ENCODE assay signal across 26 mouse cellular contexts in the genomic region with DNA sequence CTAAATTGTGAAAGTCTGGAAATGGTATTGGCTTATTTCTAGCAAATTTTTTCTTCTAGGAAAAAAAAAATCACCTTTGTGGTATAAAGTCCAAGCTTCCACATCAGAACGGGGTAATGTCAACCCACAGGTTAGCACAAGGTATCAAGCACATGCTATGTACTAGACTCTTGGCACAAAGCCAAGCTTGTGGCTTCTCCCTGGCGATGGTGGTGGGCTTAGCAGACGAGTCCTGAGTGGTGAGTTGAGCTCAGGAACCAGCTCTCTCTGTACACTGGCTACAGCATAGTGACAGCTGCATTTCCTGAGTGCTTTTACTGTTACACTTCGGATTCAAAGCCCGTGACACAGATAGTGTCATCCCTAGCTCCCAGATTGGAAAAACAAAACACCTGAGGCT. TPM values are rescaled to one million over a fixed set of nuclear protein-coding genes. Genes with fewer than 3 reads are reported as not detected.
A peak's percentile ranks its signal among the peaks of the same experiment; 100 is the strongest.
DNase-seq lines count a peak whose midpoint lies in the region; ATAC-seq lines count a peak whose summit lies in the region.
"Had no signal": no experiment of that assay in that cellular context is flagged by ENCODE, and none has a peak within 500 bp of the region (broad histone marks: within the 10 kb centered on the region; RNA-seq: fewer than 3 reads in every experiment).

No protein-coding gene starts in this region.

- ATAC-seq in CD4-positive, CD25-positive, alpha-beta regulatory T cell, adult 4 months: no peak
- ATAC-seq: forebrain, embryonic 14.5 days; forebrain, postnatal 0 days; hindbrain, embryonic 16.5 days; intestine, embryonic 15.5 days had no signal

- peaks cover 56% of the 10 kb centered on the region for H3K27me3 ChIP-seq in midbrain, embryonic 10.5 days (ENCODE audit: low read depth, poor library complexity, severe bottlenecking)
- H3K27me3 ChIP-seq: embryonic facial prominence, embryonic 12.5 days; embryonic facial prominence, embryonic 15.5 days; heart, embryonic 12.5 days; intestine, embryonic 15.5 days had no signal

- H3K4me1 ChIP-seq in midbrain, embryonic 10.5 days: peaks cover 17% of the 10 kb centered on the region
- H3K4me1 ChIP-seq: embryonic facial prominence, embryonic 12.5 days; heart, embryonic 15.5 days; intestine, embryonic 15.5 days had no signal

- no peak overlapping the region for H3K4me3 ChIP-seq in midbrain, embryonic 10.5 days
- H3K4me3 ChIP-seq: embryonic facial prominence, embryonic 12.5 days; embryonic facial prominence, embryonic 15.5 days; gastrocnemius, adult 2 months; heart, embryonic 12.5 days; heart, embryonic 15.5 days; hindbrain, embryonic 10.5 days; hindbrain, embryonic 13.5 days; intestine, embryonic 15.5 days had no signal

- WGBS in midbrain, embryonic 10.5 days: 89% methylated on average over 5 of the region's 5 CpGs

- H3K27ac ChIP-seq in midbrain, embryonic 10.5 days (replicated peaks): no peak overlapping the region
- H3K27ac ChIP-seq: embryonic facial prominence, embryonic 12.5 days; embryonic facial prominence, embryonic 15.5 days; gastrocnemius, adult 2 months; heart, embryonic 15.5 days; hindbrain, embryonic 10.5 days; hindbrain, embryonic 13.5 days; intestine, embryonic 15.5 days had no signal

- peak; percentile 11 for DNase-seq in CD4-positive, CD25-positive, alpha-beta regulatory T cell, adult 2 months (ENCODE audit: low read depth, low spot score)
- peak; percentile 4 for DNase-seq in thymus, postnatal 25 days
- DNase-seq in thymus, postnatal 14 days: no peak
- peak; percentile 15 for DNase-seq in naive thymus-derived CD4-positive, alpha-beta T cell, adult 2 months (ENCODE audit: low read depth)
- no peak for DNase-seq in midbrain, embryonic 10.5 days (ENCODE audit: low spot score)
- DNase-seq: adrenal gland, adult 2 months; adrenal gland, postnatal 14 days; B cell, adult 2 months; cerebellum, adult 11-12 months; cerebellum, adult 9-10 months; forebrain, postnatal 0 days; gastrocnemius, adult 2 months; gastrocnemius, postnatal 25 days; heart, adult 18-20 months; heart, postnatal 10 days; heart, postnatal 36 days had no signal

- no peaks in the 10 kb centered on the region for H3K36me3 ChIP-seq in midbrain, embryonic 10.5 days
- H3K36me3 ChIP-seq: embryonic facial prominence, embryonic 12.5 days; embryonic facial prominence, embryonic 15.5 days; heart, embryonic 12.5 days; heart, embryonic 15.5 days; hindbrain, embryonic 10.5 days; hindbrain, embryonic 13.5 days; intestine, embryonic 15.5 days had no signal

- H3K9me3 ChIP-seq in midbrain, embryonic 10.5 days (replicated peaks): no peaks in the 10 kb centered on the region
- H3K9me3 ChIP-seq: embryonic facial prominence, embryonic 12.5 days; embryonic facial prominence, embryonic 15.5 days; heart, embryonic 12.5 days; heart, embryonic 15.5 days; hindbrain, embryonic 10.5 days; hindbrain, embryonic 13.5 days; intestine, embryonic 15.5 days had no signal

RNA-seq across cellular contexts. Expression of a gene that starts 2.9 kb away (rescaled TPM):
- polyA plus RNA-seq in CD4-positive, CD25-positive, alpha-beta regulatory T cell, adult 4 months (2017; shearing (Covaris generic)): 1 to 10 TPM; 5.4 to 8.7 TPM
- polyA plus RNA-seq in midbrain, embryonic 10.5 days (2016; fragmentation: Nextera tagmentation; extraction: Ambion mirVana): 0.33 and 0.52 TPM in 2 replicates

Comparison
In these comparisons a context has a peak if more than half of its experiments do, and no peak if none do; other contexts are left out.
1. DNase-seq: peak in CD4-positive, CD25-positive, alpha-beta regulatory T cell, adult 2 months (single experiment), thymus, postnatal 25 days (single experiment) and naive thymus-derived CD4-positive, alpha-beta T cell, adult 2 months (single experiment); none in thymus, postnatal 14 days (single experiment) and midbrain, embryonic 10.5 days (single experiment).